In genomic region chr9:46229573-46230449, GRCm38 (mm10) we compare ENCODE assay signal across 8 mouse cellular contexts. TPM values are rescaled to one million over a fixed set of nuclear protein-coding genes. Genes with fewer than 3 reads are reported as not detected.
DNase-seq lines count a peak whose midpoint lies in the region; ATAC-seq and TF ChIP-seq lines count a peak whose summit lies in the region.

No protein-coding gene starts in this region.

- 15% methylated on average over 35 of the region's 37 CpGs for WGBS in embryonic facial prominence, embryonic 14.5 days
- 14% methylated on average over 37 of the region's 37 CpGs for WGBS in heart, embryonic 11.5 days (ENCODE audit: insufficient replicate concordance)
- WGBS in kidney, embryonic 15.5 days = 15% methylated on average over 37 of the region's 37 CpGs
- 15% methylated on average over 37 of the region's 37 CpGs for WGBS in limb, embryonic 15.5 days
- WGBS in stomach, embryonic 14.5 days = 16% methylated on average over 37 of the region's 37 CpGs

- peak overlapping the region; percentile 80 for H3K4me2 ChIP-seq in embryonic facial prominence, embryonic 14.5 days (ENCODE audit: low read depth, low read length)
- H3K4me2 ChIP-seq in heart, embryonic 11.5 days = peak overlapping the region; percentile 93
- H3K4me2 ChIP-seq in kidney, embryonic 15.5 days = peak overlapping the region; percentile 95
- peak overlapping the region; percentile 88 for H3K4me2 ChIP-seq in limb, embryonic 15.5 days
- peak overlapping the region; percentile 69 for H3K4me2 ChIP-seq in myocyte (ENCODE audit: low read depth)
- H3K4me2 ChIP-seq in stomach, embryonic 14.5 days (replicated peaks; ENCODE audit: low read depth, low read length) = peak overlapping the region; percentile 87

- H3K4me1 ChIP-seq in embryonic facial prominence, embryonic 14.5 days (ENCODE audit: control insufficient read depth, insufficient read depth, low read length) = 0 out of 2 replicates have a peak, but pooled peaks cover 3% of the 10 kb centered on the region
- peaks cover 5% of the 10 kb centered on the region; the same call in 1 of the 2 replicates for H3K4me1 ChIP-seq in heart, embryonic 11.5 days (ENCODE audit: control insufficient read depth, insufficient read depth, low read length)
- H3K4me1 ChIP-seq in kidney, embryonic 15.5 days = peaks cover 12% of the 10 kb centered on the region
- peaks cover 15% of the 10 kb centered on the region for H3K4me1 ChIP-seq in limb, embryonic 15.5 days
- peaks cover 6% of the 10 kb centered on the region; the same call in 1 of the 2 replicates for H3K4me1 ChIP-seq in stomach, embryonic 14.5 days (ENCODE audit: control insufficient read depth, insufficient read depth, low read length)

- no peaks in the 10 kb centered on the region for H3K27me3 ChIP-seq in embryonic facial prominence, embryonic 14.5 days (replicated peaks; ENCODE audit: control insufficient read depth, insufficient read depth, low read length)
- peaks cover 5% of the 10 kb centered on the region; the same call in 1 of the 2 replicates for H3K27me3 ChIP-seq in heart, embryonic 11.5 days (ENCODE audit: control insufficient read depth, insufficient read depth, low read length)
- H3K27me3 ChIP-seq in kidney, embryonic 15.5 days = peaks cover 20% of the 10 kb centered on the region; the same call in 1 of the 2 replicates
- H3K27me3 ChIP-seq in limb, embryonic 15.5 days = no peaks in the 10 kb centered on the region; the same call in 1 of the 2 replicates
- peaks cover 25% of the 10 kb centered on the region for H3K27me3 ChIP-seq in myocyte (ENCODE audit: control insufficient read depth, insufficient read depth, insufficient read length)
- H3K27me3 ChIP-seq in stomach, embryonic 14.5 days (ENCODE audit: control insufficient read depth, insufficient read depth, low read length) = no peaks in the 10 kb centered on the region

- no peaks in the 10 kb centered on the region for H3K79me2 ChIP-seq in myocyte (ENCODE audit: control insufficient read depth, insufficient read depth)

- H3K4me3 ChIP-seq in embryonic facial prominence, embryonic 14.5 days (ENCODE audit: low read depth, low read length) = peak overlapping the region; percentile 44
- H3K4me3 ChIP-seq in heart, embryonic 11.5 days (ENCODE audit: low read depth, low read length) = peak overlapping the region; percentile 51
- peak overlapping the region; percentile 53 for H3K4me3 ChIP-seq in kidney, embryonic 15.5 days (replicated peaks)
- peak overlapping the region; percentile 48 for H3K4me3 ChIP-seq in limb, embryonic 15.5 days
- no peak overlapping the region for H3K4me3 ChIP-seq in myocyte
- H3K4me3 ChIP-seq in stomach, embryonic 14.5 days (ENCODE audit: low read depth, low read length) = peak overlapping the region; percentile 39

- no peak overlapping the region for H3ac ChIP-seq in myocyte (ENCODE audit: control insufficient read depth, insufficient read length)

- peak overlapping the region; percentile 66 for H3K9ac ChIP-seq in embryonic facial prominence, embryonic 14.5 days (ENCODE audit: low read depth, low read length)
- peak overlapping the region; percentile 74 for H3K9ac ChIP-seq in heart, embryonic 11.5 days (ENCODE audit: low read depth, low read length)
- H3K9ac ChIP-seq in kidney, embryonic 15.5 days = peak overlapping the region; percentile 50
- peak overlapping the region; percentile 15; the same call in 1 of the 2 replicates for H3K9ac ChIP-seq in limb, embryonic 15.5 days
- no peak overlapping the region; the same call in 1 of the 2 replicates for H3K9ac ChIP-seq in stomach, embryonic 14.5 days (replicated peaks; ENCODE audit: low read depth, low read length)

- no peak overlapping the region for H3K27ac ChIP-seq in embryonic facial prominence, embryonic 14.5 days (replicated peaks; ENCODE audit: low read depth, low read length)
- H3K27ac ChIP-seq in heart, embryonic 11.5 days (ENCODE audit: low read depth, low read length) = no peak overlapping the region
- H3K27ac ChIP-seq in kidney, embryonic 15.5 days = no peak overlapping the region
- no peak overlapping the region for H3K27ac ChIP-seq in limb, embryonic 15.5 days
- no peak overlapping the region for H3K27ac ChIP-seq in stomach, embryonic 14.5 days (ENCODE audit: low read length)

- peak; percentile 70 for DNase-seq in 3T3-L1 (ENCODE audit: low read depth, low spot score)
- DNase-seq in adrenal gland, postnatal 36 days = peak; percentile 84 to 90
- DNase-seq in embryonic facial prominence, embryonic 14.5 days (ENCODE audit: low spot score) = peak; percentile 95

- ATAC-seq in embryonic facial prominence, embryonic 14.5 days (ENCODE audit: low read depth) = peak; percentile 96
- ATAC-seq in heart, embryonic 11.5 days (replicated peaks; ENCODE audit: insufficient number of reproducible peaks, low FRiP score, low TSS enrichment) = peak; percentile 58; the same call in 1 of the 2 replicates
- ATAC-seq in kidney, embryonic 15.5 days (replicated peaks; ENCODE audit: low FRiP score) = peak; percentile 93
- peak; percentile 73; the same call in 1 of the 2 replicates for ATAC-seq in limb, embryonic 15.5 days (ENCODE audit: insufficient number of reproducible peaks, low FRiP score, low TSS enrichment, low read depth)
- ATAC-seq in stomach, embryonic 14.5 days (ENCODE audit: insufficient number of reproducible peaks, insufficient read depth, low FRiP score, low read depth) = peak; percentile 87

- H3K36me3 ChIP-seq in embryonic facial prominence, embryonic 14.5 days (ENCODE audit: control insufficient read depth, insufficient read depth, low read length) = no peaks in the 10 kb centered on the region
- no peaks in the 10 kb centered on the region for H3K36me3 ChIP-seq in heart, embryonic 11.5 days (ENCODE audit: control insufficient read depth, insufficient read depth, low read length)
- H3K36me3 ChIP-seq in kidney, embryonic 15.5 days = no peaks in the 10 kb centered on the region
- no peaks in the 10 kb centered on the region for H3K36me3 ChIP-seq in limb, embryonic 15.5 days
- no peaks in the 10 kb centered on the region for H3K36me3 ChIP-seq in myocyte (ENCODE audit: control insufficient read depth, insufficient read depth)
- no peaks in the 10 kb centered on the region for H3K36me3 ChIP-seq in stomach, embryonic 14.5 days (ENCODE audit: control insufficient read depth, insufficient read depth, low read length)

- no peaks in the 10 kb centered on the region for H3K9me3 ChIP-seq in embryonic facial prominence, embryonic 14.5 days (ENCODE audit: control insufficient read depth, low read length)
- no peaks in the 10 kb centered on the region for H3K9me3 ChIP-seq in heart, embryonic 11.5 days (replicated peaks; ENCODE audit: control insufficient read depth, low read length)
- H3K9me3 ChIP-seq in kidney, embryonic 15.5 days (replicated peaks) = no peaks in the 10 kb centered on the region
- H3K9me3 ChIP-seq in limb, embryonic 15.5 days = no peaks in the 10 kb centered on the region
- H3K9me3 ChIP-seq in stomach, embryonic 14.5 days (ENCODE audit: control insufficient read depth, low read depth, low read length) = no peaks in the 10 kb centered on the region

- no peak for TF ChIP-seq POLR2A in myocyte (IDR thresholded peaks at IDR 0.05; ENCODE audit: insufficient read length, low read depth)

RNA-seq across cellular contexts. Expression of gene Apoa1, which starts 1.4 kb away (rescaled TPM):
- total RNA-seq in adrenal gland, postnatal 36 days (2021) = 1 to 10 TPM in 1 of 2 experiments, under 1 TPM in 1; 0.36 to 6.4 TPM
- 0.71 and 1.0 TPM in 2 replicates for polyA plus RNA-seq in embryonic facial prominence, embryonic 14.5 days (2014; fragmentation: Nextera tagmentation; extraction: Ambion mirVana)
- 5.7 and 29.6 TPM in 2 replicates for polyA plus RNA-seq in heart, embryonic 11.5 days (2014; fragmentation: Nextera tagmentation; extraction: Ambion mirVana)
- 32.7 and 67.5 TPM in 2 replicates for polyA plus RNA-seq in kidney, embryonic 15.5 days (2015; fragmentation: Nextera tagmentation; extraction: Ambion mirVana)
- polyA plus RNA-seq in limb, embryonic 15.5 days (2015; fragmentation: Nextera tagmentation; extraction: Ambion mirVana) = 4.1 and 14.1 TPM in 2 replicates
- polyA plus RNA-seq in myocyte (2012; fragmentation: generic; extraction: Trizol) = not detected
- polyA plus RNA-seq in stomach, embryonic 14.5 days (2014; fragmentation: Nextera tagmentation; extraction: Ambion mirVana) = 70.2 and 73.0 TPM in 2 replicates

RNA-seq across cellular contexts. Expression of gene Apoc3, which starts 5.6 kb away (rescaled TPM):
- total RNA-seq in adrenal gland, postnatal 36 days (2021) = 10 to 100 TPM in 1 of 2 experiments, 1 to 10 TPM in 1; 6.8 to 12.5 TPM
- not detected in 2 replicates for polyA plus RNA-seq in embryonic facial prominence, embryonic 14.5 days (2014; fragmentation: Nextera tagmentation; extraction: Ambion mirVana)
- polyA plus RNA-seq in heart, embryonic 11.5 days (2014; fragmentation: Nextera tagmentation; extraction: Ambion mirVana) = not detected in 2 replicates
- polyA plus RNA-seq in kidney, embryonic 15.5 days (2015; fragmentation: Nextera tagmentation; extraction: Ambion mirVana) = 0.93 TPM in 1 of 2 replicates, not detected in the other
- not detected in 2 replicates for polyA plus RNA-seq in limb, embryonic 15.5 days (2015; fragmentation: Nextera tagmentation; extraction: Ambion mirVana)
- polyA plus RNA-seq in myocyte (2012; fragmentation: generic; extraction: Trizol) = not detected
- not detected in 2 replicates for polyA plus RNA-seq in stomach, embryonic 14.5 days (2014; fragmentation: Nextera tagmentation; extraction: Ambion mirVana)

RNA-seq across cellular contexts. Expression of gene Apoa4, which starts 10.7 kb away (rescaled TPM):
- under 1 TPM in 1 of 2 experiments, not detected in 1; 0.17 TPM for total RNA-seq in adrenal gland, postnatal 36 days (2021)
- 0.13 TPM in 1 of 2 replicates, not detected in the other for polyA plus RNA-seq in embryonic facial prominence, embryonic 14.5 days (2014; fragmentation: Nextera tagmentation; extraction: Ambion mirVana)
- polyA plus RNA-seq in heart, embryonic 11.5 days (2014; fragmentation: Nextera tagmentation; extraction: Ambion mirVana) = not detected in 2 replicates
- not detected in 2 replicates for polyA plus RNA-seq in kidney, embryonic 15.5 days (2015; fragmentation: Nextera tagmentation; extraction: Ambion mirVana)
- 0.24 TPM in 1 of 2 replicates, not detected in the other for polyA plus RNA-seq in limb, embryonic 15.5 days (2015; fragmentation: Nextera tagmentation; extraction: Ambion mirVana)
- polyA plus RNA-seq in myocyte (2012; fragmentation: generic; extraction: Trizol) = not detected
- polyA plus RNA-seq in stomach, embryonic 14.5 days (2014; fragmentation: Nextera tagmentation; extraction: Ambion mirVana) = 0.67 and 1.2 TPM in 2 replicates

RNA-seq across cellular contexts. Expression of gene Apoa5, which starts 38.6 kb away (rescaled TPM):
- total RNA-seq in adrenal gland, postnatal 36 days (2021) = 1 to 10 TPM in 1 of 2 experiments, not detected in 1; 1.1 TPM
- not detected in 2 replicates for polyA plus RNA-seq in embryonic facial prominence, embryonic 14.5 days (2014; fragmentation: Nextera tagmentation; extraction: Ambion mirVana)
- polyA plus RNA-seq in heart, embryonic 11.5 days (2014; fragmentation: Nextera tagmentation; extraction: Ambion mirVana) = not detected in 2 replicates
- not detected in 2 replicates for polyA plus RNA-seq in kidney, embryonic 15.5 days (2015; fragmentation: Nextera tagmentation; extraction: Ambion mirVana)
- polyA plus RNA-seq in limb, embryonic 15.5 days (2015; fragmentation: Nextera tagmentation; extraction: Ambion mirVana) = not detected in 2 replicates
- polyA plus RNA-seq in myocyte (2012; fragmentation: generic; extraction: Trizol) = not detected
- not detected in 2 replicates for polyA plus RNA-seq in stomach, embryonic 14.5 days (2014; fragmentation: Nextera tagmentation; extraction: Ambion mirVana)

RNA-seq across cellular contexts. Expression of gene Zpr1, which starts 43.1 kb away (rescaled TPM):
- total RNA-seq in adrenal gland, postnatal 36 days (2021) = 10 to 100 TPM; 43.1 to 56.4 TPM
- 54.2 and 54.6 TPM in 2 replicates for polyA plus RNA-seq in embryonic facial prominence, embryonic 14.5 days (2014; fragmentation: Nextera tagmentation; extraction: Ambion mirVana)
- polyA plus RNA-seq in heart, embryonic 11.5 days (2014; fragmentation: Nextera tagmentation; extraction: Ambion mirVana) = 41.2 and 46.4 TPM in 2 replicates
- polyA plus RNA-seq in kidney, embryonic 15.5 days (2015; fragmentation: Nextera tagmentation; extraction: Ambion mirVana) = 58.9 and 61.0 TPM in 2 replicates
- 56.6 and 60.0 TPM in 2 replicates for polyA plus RNA-seq in limb, embryonic 15.5 days (2015; fragmentation: Nextera tagmentation; extraction: Ambion mirVana)
- polyA plus RNA-seq in myocyte (2012; fragmentation: generic; extraction: Trizol) = 33.1 TPM
- 49.6 and 59.2 TPM in 2 replicates for polyA plus RNA-seq in stomach, embryonic 14.5 days (2014; fragmentation: Nextera tagmentation; extraction: Ambion mirVana)
